Mouse (Mus musculus) cerebellum, adult 18-20 months (tissue): ENCODE results near the gene Wfikkn1.

Source experiments
- DNase-seq, 2 experiments: peaks; one replicate each; pipeline ENCODE4 v3.0.0; 2021

Gene Wfikkn1

GRCm38 (mm10) chr17:25880196-25880910, at the start of gene Wfikkn1:
Wfikkn1 (minus strand) TSS chr17:25880858.
- DNase-seq = peak in 1 of 2 experiments; percentile 23

- no peak for DNase-seq
Observed at GRCm38 (mm10) chr17:25925348-25925747, 44.7 kb upstream of the Wfikkn1 start.

- no peak for DNase-seq
Observed at GRCm38 (mm10) chr17:25922120-25922519, 41.5 kb upstream of the Wfikkn1 start.

- peak; percentile 100 for DNase-seq
Observed at GRCm38 (mm10) chr17:25919786-25920642, 39.4 kb upstream of the Wfikkn1 start.

- peak in 1 of 2 experiments; percentile 55 for DNase-seq
Observed at GRCm38 (mm10) chr17:25919144-25919785, 38.6 kb upstream of the Wfikkn1 start, which contains the start of gene Rab40c. Rab40c (minus strand) TSS chr17:25919727.

- peak in 1 of 2 experiments; percentile 23 for DNase-seq
Observed at GRCm38 (mm10) chr17:25918037-25918750, 37.5 kb upstream of the Wfikkn1 start.

- no peak for DNase-seq
Observed at GRCm38 (mm10) chr17:25916931-25917647, 36.4 kb upstream of the Wfikkn1 start.

GRCm38 (mm10) chr17:25914295-25914694, 33.6 kb upstream of the Wfikkn1 start:
- peak; percentile 39 to 43 for DNase-seq

- no peak for DNase-seq
Observed at GRCm38 (mm10) chr17:25913877-25914275, 33.2 kb upstream of the Wfikkn1 start.

GRCm38 (mm10) chr17:25913186-25913876, 32.7 kb upstream of the Wfikkn1 start:
- DNase-seq = peak; percentile 82 to 88

GRCm38 (mm10) chr17:25911816-25912215, 31.2 kb upstream of the Wfikkn1 start:
- peak; percentile 77 to 89 for DNase-seq

- DNase-seq = no peak
Observed at GRCm38 (mm10) chr17:25907640-25908039, 27.0 kb upstream of the Wfikkn1 start.

- no peak for DNase-seq
Observed at GRCm38 (mm10) chr17:25903061-25903460, 22.4 kb upstream of the Wfikkn1 start.

GRCm38 (mm10) chr17:25900193-25900592, 19.5 kb upstream of the Wfikkn1 start:
- DNase-seq = no peak

- no peak for DNase-seq
Observed at GRCm38 (mm10) chr17:25895891-25896290, 15.2 kb upstream of the Wfikkn1 start.

- DNase-seq = no peak
Observed at GRCm38 (mm10) chr17:25895415-25895814, 14.8 kb upstream of the Wfikkn1 start.

GRCm38 (mm10) chr17:25893975-25894617, 13.4 kb upstream of the Wfikkn1 start:
- peak; percentile 84 to 85 for DNase-seq

- DNase-seq = no peak
Observed at GRCm38 (mm10) chr17:25888837-25889236, 8.2 kb upstream of the Wfikkn1 start.

- DNase-seq = no peak
Observed at GRCm38 (mm10) chr17:25887467-25887866, 6.8 kb upstream of the Wfikkn1 start.

- DNase-seq = no peak
Observed at GRCm38 (mm10) chr17:25886806-25887205, 6.1 kb upstream of the Wfikkn1 start.

GRCm38 (mm10) chr17:25885636-25886035, 5.0 kb upstream of the Wfikkn1 start:
- DNase-seq = peak in 1 of 2 experiments; percentile 58
